Mouse (Mus musculus): ENCODE data around the gene Supt16. TPM values are rescaled to one million over a fixed set of nuclear protein-coding genes. Genes with fewer than 3 reads are reported as not detected.

The Supt16 gene
- polyA plus RNA-seq, 1 experiment, result 8.7 TPM

- 90% methylated on average over 7 of the region's 7 CpGs for WGBS
Observed at GRCm38 (mm10) chr14:52152179-52152578, 45.0 kb downstream of the Supt16 start.

GRCm38 (mm10) chr14:52149888-52150287, 47.3 kb downstream of the Supt16 start:
- TF ChIP-seq POLR2A (IDR thresholded peaks at IDR 0.05; ENCODE audit: low read depth, low read length), result no peak
- TF ChIP-seq CTCF (IDR thresholded peaks at IDR 0.05; ENCODE audit: extremely low read depth, insufficient read depth, insufficient read length, insufficient replicate concordance), result no peak
- DNase-seq (ENCODE audit: low read depth in 1 of 2, low spot score in 2 of 2), result no peak

More at GRCm38 (mm10) chr14:52152179-52152578, 45.0 kb downstream of the Supt16 start:
- Histone ChIP-seq H3K27me3 (ENCODE audit: control insufficient read depth, insufficient read depth, low read length) (no peaks in the 10 kb centered on the region), H3K27ac (ENCODE audit: insufficient read depth, low read length) (no peak overlapping the region), H3K4me3 (ENCODE audit: extremely low read depth, insufficient read depth, insufficient read length) (no peak overlapping the region), H3K4me1 (ENCODE audit: control insufficient read depth, insufficient read depth, insufficient read length) (peaks cover 2% of the 10 kb centered on the region; the same call in 1 of the 2 replicates), H3K36me3 (ENCODE audit: control insufficient read depth, insufficient read depth, low read length) (no peaks in the 10 kb centered on the region)
- DNase-seq (ENCODE audit: low read depth in 1 of 2, low spot score in 2 of 2), result no peak
- TF ChIP-seq POLR2A (IDR thresholded peaks at IDR 0.05; ENCODE audit: low read depth, low read length), result no peak
- TF ChIP-seq CTCF (IDR thresholded peaks at IDR 0.05; ENCODE audit: extremely low read depth, insufficient read depth, insufficient read length, insufficient replicate concordance), result no peak

GRCm38 (mm10) chr14:52146540-52146939, 50.7 kb downstream of the Supt16 start:
- Histone ChIP-seq H3K36me3 (ENCODE audit: control insufficient read depth, insufficient read depth, low read length) (no peaks in the 10 kb centered on the region; the same call in 1 of the 2 replicates), H3K27me3 (ENCODE audit: control insufficient read depth, insufficient read depth, low read length) (no peaks in the 10 kb centered on the region), H3K27ac (ENCODE audit: insufficient read depth, low read length) (no peak overlapping the region), H3K4me3 (ENCODE audit: extremely low read depth, insufficient read depth, insufficient read length) (no peak overlapping the region), H3K4me1 (ENCODE audit: control insufficient read depth, insufficient read depth, insufficient read length) (peaks cover 2% of the 10 kb centered on the region; the same call in 1 of the 2 replicates)
- 74% methylated on average over 4 of the region's 4 CpGs for WGBS
- DNase-seq (ENCODE audit: low read depth in 1 of 2, low spot score in 2 of 2), result peak in 1 of 2 experiments; percentile 26
- peak; percentile 23; the same call in 1 of the 2 replicates for TF ChIP-seq CTCF (IDR thresholded peaks at IDR 0.05; ENCODE audit: extremely low read depth, insufficient read depth, insufficient read length, insufficient replicate concordance)
- no peak for TF ChIP-seq POLR2A (IDR thresholded peaks at IDR 0.05; ENCODE audit: low read depth, low read length)

More at GRCm38 (mm10) chr14:52149888-52150287, 47.3 kb downstream of the Supt16 start:
- Histone ChIP-seq H3K27me3 (ENCODE audit: control insufficient read depth, insufficient read depth, low read length) (no peaks in the 10 kb centered on the region), H3K36me3 (ENCODE audit: control insufficient read depth, insufficient read depth, low read length) (no peaks in the 10 kb centered on the region; the same call in 1 of the 2 replicates), H3K27ac (ENCODE audit: insufficient read depth, low read length) (no peak overlapping the region), H3K4me1 (ENCODE audit: control insufficient read depth, insufficient read depth, insufficient read length) (no peaks in the 10 kb centered on the region; the same call in 1 of the 2 replicates), H3K4me3 (ENCODE audit: extremely low read depth, insufficient read depth, insufficient read length) (no peak overlapping the region)
- WGBS, result 24% methylated on average over 4 of the region's 4 CpGs

GRCm38 (mm10) chr14:52144165-52144564, 53.1 kb downstream of the Supt16 start:
- Histone ChIP-seq H3K4me1 (ENCODE audit: control insufficient read depth, insufficient read depth, insufficient read length) (peaks cover 6% of the 10 kb centered on the region; the same call in 1 of the 2 replicates), H3K27ac (ENCODE audit: insufficient read depth, low read length) (no peak overlapping the region), H3K36me3 (ENCODE audit: control insufficient read depth, insufficient read depth, low read length) (no peaks in the 10 kb centered on the region; the same call in 1 of the 2 replicates), H3K4me3 (ENCODE audit: extremely low read depth, insufficient read depth, insufficient read length) (no peak overlapping the region), H3K27me3 (ENCODE audit: control insufficient read depth, insufficient read depth, low read length) (no peaks in the 10 kb centered on the region)
- DNase-seq (ENCODE audit: low read depth in 1 of 2, low spot score in 2 of 2), result no peak
- no peak for TF ChIP-seq POLR2A (IDR thresholded peaks at IDR 0.05; ENCODE audit: low read depth, low read length)
- no peak for TF ChIP-seq CTCF (IDR thresholded peaks at IDR 0.05; ENCODE audit: extremely low read depth, insufficient read depth, insufficient read length, insufficient replicate concordance)
- WGBS, result 50% methylated on average over 4 of the region's 4 CpGs

GRCm38 (mm10) chr14:52141445-52142127, 55.6 kb downstream of the Supt16 start:
- Histone ChIP-seq H3K27me3 (ENCODE audit: control insufficient read depth, insufficient read depth, low read length) (no peaks in the 10 kb centered on the region), H3K36me3 (ENCODE audit: control insufficient read depth, insufficient read depth, low read length) (no peaks in the 10 kb centered on the region; the same call in 1 of the 2 replicates), H3K4me3 (ENCODE audit: extremely low read depth, insufficient read depth, insufficient read length) (peak overlapping the region; percentile 64), H3K4me1 (ENCODE audit: control insufficient read depth, insufficient read depth, insufficient read length) (peaks cover 6% of the 10 kb centered on the region; the same call in 1 of the 2 replicates), H3K27ac (ENCODE audit: insufficient read depth, low read length) (peak overlapping the region; percentile 65)
- 15% methylated on average over 16 of the region's 16 CpGs for WGBS
- no peak for DNase-seq (ENCODE audit: low read depth in 1 of 2, low spot score in 2 of 2)
- TF ChIP-seq CTCF (IDR thresholded peaks at IDR 0.05; ENCODE audit: extremely low read depth, insufficient read depth, insufficient read length, insufficient replicate concordance), result no peak
- no peak for TF ChIP-seq POLR2A (IDR thresholded peaks at IDR 0.05; ENCODE audit: low read depth, low read length)

- peak overlapping the region; percentile 79 for H3K27ac ChIP-seq (ENCODE audit: insufficient read depth, low read length)
- H3K27me3 ChIP-seq (ENCODE audit: control insufficient read depth, insufficient read depth, low read length), result no peaks in the 10 kb centered on the region
- DNase-seq (ENCODE audit: low read depth in 1 of 2, low spot score in 2 of 2), result peak; percentile 25 to 56
- WGBS, result 6% methylated on average over 19 of the region's 19 CpGs
- TF ChIP-seq POLR2A (IDR thresholded peaks at IDR 0.05; ENCODE audit: low read depth, low read length) (no peak; the same call in 1 of the 2 replicates), CTCF (IDR thresholded peaks at IDR 0.05; ENCODE audit: extremely low read depth, insufficient read depth, insufficient read length, insufficient replicate concordance) (no peak)
- H3K36me3 ChIP-seq (ENCODE audit: control insufficient read depth, insufficient read depth, low read length), result no peaks in the 10 kb centered on the region; the same call in 1 of the 2 replicates
- H3K4me3 ChIP-seq (ENCODE audit: extremely low read depth, insufficient read depth, insufficient read length), result peak overlapping the region; percentile 64
- H3K4me1 ChIP-seq (ENCODE audit: control insufficient read depth, insufficient read depth, insufficient read length), result peaks cover 6% of the 10 kb centered on the region; the same call in 1 of the 2 replicates
Observed at GRCm38 (mm10) chr14:52140577-52141444, 56.4 kb downstream of the Supt16 start.
